Mouse (Mus musculus): ENCODE data around the gene Ykt6.

GRCm38 (mm10) chr11:5995989-5996388, 40.5 kb downstream of the Ykt6 start:
- peak; percentile 80; the same call in 1 of the 2 replicates for TF ChIP-seq CTCF (IDR thresholded peaks at IDR 0.05; ENCODE audit: control insufficient read depth, insufficient read depth, insufficient replicate concordance, low read depth, low read length)
- no peak for TF ChIP-seq POLR2A (IDR thresholded peaks at IDR 0.05; ENCODE audit: control insufficient read depth, low read depth, low read length)
